8 mouse cellular contexts compared by ENCODE assay signal in the genomic region with DNA sequence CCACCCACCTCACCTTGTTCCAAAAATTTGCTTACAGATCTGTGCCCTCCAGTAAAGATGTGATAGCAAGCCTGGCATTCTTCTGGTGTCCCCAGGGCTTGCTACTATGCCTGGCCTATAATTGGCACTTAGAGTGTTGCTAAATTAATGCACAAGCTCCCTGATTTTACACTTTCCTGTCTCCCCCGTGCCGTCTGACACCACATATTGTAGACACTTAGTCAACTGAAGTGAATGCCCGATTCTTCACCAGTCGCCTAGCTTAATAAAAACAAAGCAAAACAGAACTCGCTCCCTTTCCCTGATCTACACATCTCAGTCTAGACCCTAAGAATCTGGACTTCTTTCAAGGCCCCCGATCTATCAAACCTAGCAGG. TPM values are rescaled to one million over a fixed set of nuclear protein-coding genes. Genes with fewer than 3 reads are reported as not detected.
DNase-seq lines count a peak whose midpoint lies in the region; ATAC-seq and TF ChIP-seq lines count a peak whose summit lies in the region.

No protein-coding gene starts in this region.

- no peak for DNase-seq in heart, adult 2 months
- no peak for DNase-seq in heart, postnatal 25 days (ENCODE audit: low spot score)
- no peak for DNase-seq in spleen, adult 2 months (ENCODE audit: low read depth in 1 of 2, low spot score in 2 of 2)
- no peak for DNase-seq in spleen, adult 12 weeks (ENCODE audit: low spot score)
- no peak for DNase-seq in liver, embryonic 13.5 days
- no peak for DNase-seq in adrenal gland, adult 2 months
- DNase-seq in gastrocnemius, adult 8-10 months (ENCODE audit: low spot score in 2 of 2), result no peak

- peak overlapping the region; percentile 72 for H3K4me3 ChIP-seq in heart, adult 2 months
- peak overlapping the region; percentile 69; the same call in 1 of the 2 replicates for H3K4me3 ChIP-seq in spleen, adult 2 months (ENCODE audit: extremely low read depth, insufficient read depth, insufficient read length)
- H3K4me3 ChIP-seq in liver, embryonic 13.5 days (replicated peaks), result peak overlapping the region; percentile 61

- H3K4me2 ChIP-seq in liver, embryonic 13.5 days, result peak overlapping the region; percentile 73

- no peaks in the 10 kb centered on the region for H3K9me3 ChIP-seq in liver, embryonic 13.5 days (replicated peaks)

- no peaks in the 10 kb centered on the region for H3K79me2 ChIP-seq in heart, adult 2 months (replicated peaks; ENCODE audit: control insufficient read depth, insufficient read depth, low read length)

- H3K36me3 ChIP-seq in heart, adult 2 months (ENCODE audit: control insufficient read depth, insufficient read depth, low read length), result peaks cover 2% of the 10 kb centered on the region; the same call in 1 of the 2 replicates
- no peaks in the 10 kb centered on the region for H3K36me3 ChIP-seq in spleen, adult 2 months (ENCODE audit: control insufficient read depth, insufficient read depth, low read length)
- no peaks in the 10 kb centered on the region for H3K36me3 ChIP-seq in liver, embryonic 13.5 days

- peak overlapping the region; percentile 77 for H3K27ac ChIP-seq in heart, adult 2 months
- peak overlapping the region; percentile 87 for H3K27ac ChIP-seq in spleen, adult 2 months (ENCODE audit: insufficient read depth, low read length)
- no peak overlapping the region for H3K27ac ChIP-seq in liver, embryonic 13.5 days

- H3K9ac ChIP-seq in heart, adult 2 months (ENCODE audit: low read depth, low read length), result peak overlapping the region; percentile 86
- no peak overlapping the region for H3K9ac ChIP-seq in liver, embryonic 13.5 days

- ATAC-seq in liver, embryonic 13.5 days (ENCODE audit: low read depth), result no peak
- no peak for ATAC-seq in erythroblast, adult 5-6 weeks (replicated peaks; ENCODE audit: low FRiP score, poor library complexity, severe bottlenecking)

- TF ChIP-seq EP300 in heart, adult 2 months (IDR thresholded peaks at IDR 0.05; ENCODE audit: insufficient read depth, low read depth, low read length), result no peak

- H3K4me1 ChIP-seq in heart, adult 2 months (ENCODE audit: control insufficient read depth, insufficient read depth, low read length), result peaks cover 20% of the 10 kb centered on the region
- peaks cover 26% of the 10 kb centered on the region; the same call in 1 of the 2 replicates for H3K4me1 ChIP-seq in spleen, adult 2 months (ENCODE audit: control insufficient read depth, insufficient read depth, insufficient read length)
- peaks cover 12% of the 10 kb centered on the region for H3K4me1 ChIP-seq in liver, embryonic 13.5 days (replicated peaks)

- TF ChIP-seq CTCF in heart, adult 2 months (IDR thresholded peaks at IDR 0.05), result no peak
- no peak for TF ChIP-seq CTCF in spleen, adult 2 months (IDR thresholded peaks at IDR 0.05; ENCODE audit: extremely low read depth, insufficient read depth, insufficient read length, insufficient replicate concordance)

- no peaks in the 10 kb centered on the region for H3K27me3 ChIP-seq in heart, adult 2 months (ENCODE audit: control insufficient read depth, insufficient read depth, low read length)
- H3K27me3 ChIP-seq in spleen, adult 2 months (ENCODE audit: control insufficient read depth, insufficient read depth, low read length), result no peaks in the 10 kb centered on the region
- H3K27me3 ChIP-seq in liver, embryonic 13.5 days, result peaks cover 45% of the 10 kb centered on the region

- intact Hi-C loops in heart, adult 2 months (cut with DNase I), result loop anchor here (10.0 kb wide), 1 partner anchor 261 kb away; a partner anchor contains a TSS
- intact Hi-C loops in heart, postnatal 25 days (cut with DNase I), result no loop called here

- WGBS in heart, adult 2 months, result 36% methylated on average over 6 of the region's 6 CpGs
- WGBS in spleen, adult 2 months, result 51% methylated on average over 6 of the region's 6 CpGs
- 52% methylated on average over 6 of the region's 6 CpGs for WGBS in liver, embryonic 13.5 days (ENCODE audit: insufficient replicate concordance)

- no peak for TF ChIP-seq POLR2A in heart, adult 2 months (IDR thresholded peaks at IDR 0.05; ENCODE audit: insufficient read depth, low read depth, low read length)
- no peak for TF ChIP-seq POLR2A in spleen, adult 2 months (IDR thresholded peaks at IDR 0.05; ENCODE audit: low read depth, low read length)

RNA-seq across cellular contexts. Expression of a gene that starts 0.4 kb away (rescaled TPM):
- 1 to 10 TPM; 8.4 to 9.4 TPM for total RNA-seq in heart, adult 2 months (2021)
- polyA plus RNA-seq in heart, adult 2 months (2012; rRNA removed), result 4.2 and 9.8 TPM in 2 replicates
- 10 to 100 TPM; 12.7 to 15.0 TPM for total RNA-seq in heart, postnatal 25 days (2021)
- 1.5 TPM in 2 replicates for polyA plus RNA-seq in spleen, adult 2 months (2012; rRNA removed)
- 1.9 and 2.1 TPM in 2 replicates for polyA plus RNA-seq in liver, embryonic 13.5 days (2015; fragmentation: Nextera tagmentation; extraction: Ambion mirVana)
- total RNA-seq in adrenal gland, adult 2 months (2021), result 1 to 10 TPM; 3.4 to 8.6 TPM
- polyA plus RNA-seq in adrenal gland, adult 2 months (2012; rRNA removed), result 0.28 and 0.36 TPM in 2 replicates
- total RNA-seq in gastrocnemius, adult 8-10 months (2022), result 1 to 10 TPM; 3.0 to 4.0 (median 3.3) TPM
- 11.5 and 13.8 TPM in 2 replicates for total RNA-seq in erythroblast, adult 5-6 weeks (2015; ENCODE audit: low replicate concordance)
- 2.4 and 8.7 TPM in 2 replicates for total RNA-seq in erythroblast, adult 5-6 weeks (2017; ENCODE audit: low replicate concordance)

RNA-seq across cellular contexts. Expression of a gene that starts 48.6 kb away (rescaled TPM):
- not detected for total RNA-seq in heart, adult 2 months (2021)
- not detected in 2 replicates for polyA plus RNA-seq in heart, adult 2 months (2012; rRNA removed)
- total RNA-seq in heart, postnatal 25 days (2021), result not detected
- polyA plus RNA-seq in spleen, adult 2 months (2012; rRNA removed), result not detected in 2 replicates
- polyA plus RNA-seq in liver, embryonic 13.5 days (2015; fragmentation: Nextera tagmentation; extraction: Ambion mirVana), result 0.15 TPM in 1 of 2 replicates, not detected in the other
- not detected for total RNA-seq in adrenal gland, adult 2 months (2021)
- polyA plus RNA-seq in adrenal gland, adult 2 months (2012; rRNA removed), result not detected in 2 replicates
- not detected for total RNA-seq in gastrocnemius, adult 8-10 months (2022)
- total RNA-seq in erythroblast, adult 5-6 weeks (2015; ENCODE audit: low replicate concordance), result not detected in 2 replicates
- not detected in 2 replicates for total RNA-seq in erythroblast, adult 5-6 weeks (2017; ENCODE audit: low replicate concordance)
